Mouse (Mus musculus): Measurements from ENCODE around the gene Nap1l2. TPM values are rescaled to one million over a fixed set of nuclear protein-coding genes. Genes with fewer than 3 reads are reported as not detected.

The Nap1l2 gene
- polyA plus RNA-seq (2012), result not detected in 2 replicates

GRCm38 (mm10) chrX:103186431-103186786 is at the start of gene Nap1l2:
Gene Nap1l2, minus strand, starts transcription at chrX:103186640.

Other genes starting within 250 kb of the Nap1l2 start
- gene Cdx4, start 134.8 kb upstream of the Nap1l2 start, polyA plus RNA-seq (2012), result not detected in 2 replicates
- 0.01 TPM in 1 of 2 replicates, not detected in the other for gene Chic1, start 169.8 kb upstream of the Nap1l2 start, polyA plus RNA-seq (2012)
- not detected in 2 replicates for gene Tsx, start 227.8 kb upstream of the Nap1l2 start, polyA plus RNA-seq (2012)
- not detected in 2 replicates for gene Gm26992, start 235.4 kb upstream of the Nap1l2 start, polyA plus RNA-seq (2012)